Mouse (Mus musculus): ENCODE data around the gene Lrsam1.

DNA sequence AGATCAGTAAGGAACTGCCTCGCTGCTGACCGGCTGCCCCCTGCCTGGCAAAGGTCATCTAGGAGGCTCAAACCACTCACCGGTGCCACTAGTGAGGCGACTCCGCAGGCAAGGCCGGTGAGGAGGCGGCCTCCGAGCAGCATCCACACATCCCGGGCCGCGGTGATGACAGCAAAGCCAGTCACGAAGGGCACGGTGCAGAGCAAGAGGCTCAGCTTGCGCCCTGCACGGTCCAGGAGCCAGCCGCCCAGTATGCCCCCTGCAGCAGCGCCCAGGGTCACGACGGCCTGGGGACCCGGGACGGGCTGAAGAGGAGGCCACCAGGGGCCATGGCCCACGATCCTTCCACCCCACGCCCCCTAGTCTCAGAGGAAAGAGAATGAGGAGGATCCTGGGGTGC, 19.9 kb upstream of the Lrsam1 start:
- TF ChIP-seq HCFC1 (IDR thresholded peaks at IDR 0.05; ENCODE audit: borderline replicate concordance, insufficient read depth, low read length), result no peak
- no peak for TF ChIP-seq ZNF384 (IDR thresholded peaks at IDR 0.05; ENCODE audit: low read depth, low read length)
- no peak for TF ChIP-seq MAFK (IDR thresholded peaks at IDR 0.05; ENCODE audit: insufficient read depth, low read depth, low read length)
- TF ChIP-seq CHD2 (IDR thresholded peaks at IDR 0.05; ENCODE audit: low read depth, low read length), result no peak
